Mouse (Mus musculus) spleen, adult 10 weeks (tissue): ENCODE data around the gene Gje1. TPM values are rescaled to one million over a fixed set of nuclear protein-coding genes. Genes with fewer than 3 reads are reported as not detected.

Experiments
- polyA plus RNA-seq: library from polyadenylated mRNA; stranded (reverse); fragments of 350-450 nt; fragmentation: Illumina TruSeq; extraction: RNeasy Lipid Tissue Mini Kit (QIAGEN cat#74804); gene quantifications from one replicate; pipeline ENCODE4 v1.2.3, GENCODE M21; 2015; ENCODE audit warnings: low replicate concordance; ENCODE audit not compliant: insufficient read depth

Gje1 gene
- polyA plus RNA-seq: not detected

GRCm38 (mm10) chr10:14718114-14718513 lies at the start of gene Gje1:
Gene Gje1, minus strand, starts transcription at chr10:14718214.

GRCm38 (mm10) chr10:14705072-14706066 lies 12.6 kb downstream of the Gje1 start, which contains the start of the genes Vta1 and Nmbr:
Gene Vta1, minus strand, starts transcription at chr10:14705560.
Gene Nmbr, plus strand, starts transcription at chr10:14705591.

Other genes with a start within 250 kb of the Gje1 start
- 11.6 TPM for gene Adgrg6, start 172.6 kb downstream of the Gje1 start, polyA plus RNA-seq
- gene Vta1, start 12.7 kb downstream of the Gje1 start, polyA plus RNA-seq: 68.4 TPM
- not detected for gene Nmbr, start 12.6 kb downstream of the Gje1 start, polyA plus RNA-seq